Mouse (Mus musculus) heart, adult 2 months (tissue): ENCODE measurements around the gene 4930404H24Rik. TPM values are rescaled to one million over a fixed set of nuclear protein-coding genes. Genes with fewer than 3 reads are reported as not detected.

Source experiments
- DNase-seq, 2 experiments: peaks; one replicate each; pipeline ENCODE4 v3.0.0; 2021
- H3K27ac ChIP-seq: fragments of 200-600 bp; 2 replicates; pipeline ENCODE4 v1.8.1; 2022
- H3K27me3 ChIP-seq: fragments of 200-500 bp; 2 replicates; pipeline ENCODE4 v1.6.1; 2012; ENCODE audit warnings: mild to moderate bottlenecking, low read length, inconsistent platforms, mixed read lengths; ENCODE audit not compliant: control insufficient read depth, insufficient read depth
- H3K36me3 ChIP-seq: fragments of 200-500 bp; 2 replicates; pipeline ENCODE4 v1.6.1; 2012; ENCODE audit warnings: low read length, inconsistent platforms; ENCODE audit not compliant: control insufficient read depth, insufficient read depth
- H3K4me1 ChIP-seq: fragments of 200-500 bp; 2 replicates; pipeline ENCODE4 v1.6.1; 2011; ENCODE audit warnings: low read length; ENCODE audit not compliant: control insufficient read depth, insufficient read depth
- H3K4me3 ChIP-seq: fragments of 200-600 bp; 2 replicates; pipeline ENCODE4 v1.8.1; 2022
- H3K79me2 ChIP-seq: fragments of 200-500 bp; replicated peaks from 2 replicates; pipeline ENCODE4 v1.6.1; 2012; ENCODE audit warnings: mild to moderate bottlenecking, inconsistent platforms, low read length, moderate library complexity, mixed read lengths; ENCODE audit not compliant: control insufficient read depth, insufficient read depth
- H3K9ac ChIP-seq: fragments of 200-500 bp; 2 replicates; pipeline ENCODE4 v1.6.1; 2012; ENCODE audit warnings: low read depth, mild to moderate bottlenecking, control low read depth, inconsistent platforms, low read length, mixed read lengths
- CTCF ChIP-seq: fragments of 200-600 bp; IDR thresholded peaks from 2 replicates; pipeline ENCODE4 v1.8.1; 2022; ENCODE audit warnings: antibody characterized with exemption, mild to moderate bottlenecking, moderate library complexity
- EP300 ChIP-seq: fragments of 200-500 bp; IDR thresholded peaks from 2 replicates; pipeline ENCODE4 v1.6.1; 2011; ENCODE audit warnings: low read depth, low read length, control low read depth; ENCODE audit not compliant: insufficient read depth
- POLR2A ChIP-seq: fragments of 200-500 bp; IDR thresholded peaks from 2 replicates; pipeline ENCODE4 v1.6.1; 2011; ENCODE audit warnings: mild to moderate bottlenecking, low read depth, low read length, control low read depth; ENCODE audit not compliant: insufficient read depth
- WGBS: fragments of 180-500 bp; shearing (Covaris S2); methylation state at CpG from one replicate; pipeline ENCODE4 v1.1.7; 2018; 5-methylcytosine and 5-hydroxymethylcytosine counted together
- intact Hi-C: fragments of 180-260 bp; cut with DNase I; formaldehyde crosslinking; loops from one replicate; pipeline ENCODE4 v1.15.1; 2025
- long read RNA-seq: library from polyadenylated mRNA; stranded (forward); transcript quantifications from one replicate; pipeline ENCODE4 v2.0.0, GENCODE M21; 2021
- polyA plus RNA-seq: library from polyadenylated mRNA; depleted of rRNA; stranded (reverse); fragments of >200 nt; gene quantifications from 2 replicates; pipeline ENCODE4 v1.2.3, GENCODE M21; 2012; rRNA removed
- total RNA-seq, 2 experiments: library from RNA; stranded (reverse); gene quantifications; 2 replicates each; pipeline ENCODE4 v1.2.3; 2021

4930404H24Rik gene
- total RNA-seq = not detected
- polyA plus RNA-seq = not detected in 2 replicates
- long read RNA-seq = 0 reads

GRCm38 (mm10) chr2:153492573-153493392 lies at the start of gene 4930404H24Rik:
Gene 4930404H24Rik, plus strand, starts transcription at chr2:153492790.
- Histone ChIP-seq H3K4me1 (peaks cover 2% of the 10 kb centered on the region; the same call in 1 of the 2 replicates), H3K27ac (peak within 1 kb of the TSS; percentile 29; the same call in 1 of the 2 replicates), H3K4me3 (peak within 1 kb of the TSS; percentile 73), H3K36me3 (no peaks in the 10 kb centered on the region), H3K27me3 (no peaks in the 10 kb centered on the region), H3K9ac (peak within 1 kb of the TSS; percentile 61), H3K79me2 (no peaks in the 10 kb centered on the region)
- 2% methylated on average over 70 of the region's 83 CpGs for WGBS
- TF ChIP-seq EP300 (no peak), POLR2A (no peak), CTCF (no peak)
- intact Hi-C loops = loop anchor here (5.0 kb wide), 1 partner anchor 35 kb away; the partner anchor contains the start of gene Nol4l
- peak; percentile 78 to 80 for DNase-seq

GRCm38 (mm10) chr2:153443434-153444240 lies 49.0 kb upstream of the 4930404H24Rik start:
- peak; percentile 65 to 72 for DNase-seq
- 3% methylated on average over 59 of the region's 59 CpGs for WGBS
- Histone ChIP-seq H3K36me3 (no peaks in the 10 kb centered on the region), H3K27ac (peak overlapping the region; percentile 84), H3K27me3 (no peaks in the 10 kb centered on the region), H3K9ac (peak overlapping the region; percentile 91), H3K4me3 (peak overlapping the region; percentile 84), H3K79me2 (no peaks in the 10 kb centered on the region; the same call in 1 of the 2 replicates), H3K4me1 (peaks cover 8% of the 10 kb centered on the region)
- intact Hi-C loops = loop anchor here (1.0 to 5.0 kb wide), 3 partner anchors 19 to 201 kb away; partner anchors contain the start of genes Plagl2 and Pofut1
- no peak for TF ChIP-seq CTCF
- no peak for TF ChIP-seq EP300
- no peak for TF ChIP-seq POLR2A

DNA sequence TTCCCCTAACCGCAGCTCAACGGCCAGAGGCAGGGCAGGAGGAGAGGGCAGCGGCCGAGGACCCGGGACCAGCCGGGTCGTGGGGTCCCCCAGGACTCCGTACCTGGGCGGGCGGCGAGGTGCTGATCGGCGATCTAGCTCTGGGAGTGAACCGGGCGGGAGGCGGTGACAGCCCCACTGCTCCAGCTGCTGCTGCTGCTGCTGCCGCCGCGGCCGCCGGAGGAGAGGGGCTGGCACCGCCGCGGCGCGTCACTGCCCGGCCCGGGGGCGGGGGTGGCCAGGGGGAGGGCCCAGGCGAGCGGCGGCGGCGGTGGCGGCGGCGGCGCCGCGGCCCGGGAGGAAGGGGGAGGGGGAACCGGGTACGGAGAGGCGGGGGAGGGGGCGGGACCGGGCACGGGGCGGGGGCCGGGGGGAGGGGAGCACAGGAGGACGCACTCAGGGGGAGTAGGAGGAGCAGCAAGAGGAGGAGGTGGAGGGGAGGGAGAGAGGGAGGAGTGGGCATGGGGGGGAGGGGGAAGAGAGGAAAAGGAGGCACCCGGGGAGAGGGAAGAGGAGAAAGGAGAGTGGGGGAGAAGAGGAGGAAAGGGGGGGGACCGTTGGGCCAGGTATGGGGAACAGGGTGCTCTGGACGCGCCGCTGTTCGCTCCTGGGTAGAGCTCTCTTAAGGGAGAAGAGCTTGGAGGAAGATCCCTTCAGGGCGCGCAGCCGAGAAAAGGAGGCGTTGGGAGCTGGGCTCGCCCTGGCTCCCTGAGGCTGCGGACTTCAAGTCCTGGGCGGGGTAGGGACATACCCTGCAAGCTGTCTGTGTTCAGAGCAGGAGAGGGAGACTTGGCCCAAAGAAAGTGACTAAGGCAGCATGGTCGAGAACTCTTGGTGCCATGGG lies 48.1 kb upstream of the 4930404H24Rik start:
- H3K79me2 ChIP-seq = no peaks in the 10 kb centered on the region; the same call in 1 of the 2 replicates
- H3K4me3 ChIP-seq = peak overlapping the region; percentile 84
- DNase-seq = peak; percentile 83 to 84
- peak overlapping the region; percentile 84 for H3K27ac ChIP-seq
- intact Hi-C loops = loop anchor here (1.0 to 5.0 kb wide), 4 partner anchors 18 to 282 kb away; partner anchors contain the start of genes Plagl2, Pofut1 and Tm9sf4
- no peaks in the 10 kb centered on the region for H3K36me3 ChIP-seq
- peak overlapping the region; percentile 91 for H3K9ac ChIP-seq
- H3K27me3 ChIP-seq = no peaks in the 10 kb centered on the region
- TF ChIP-seq EP300 (no peak), POLR2A (peak; percentile 32; the same call in 1 of the 2 replicates), CTCF (no peak)
- H3K4me1 ChIP-seq = peaks cover 8% of the 10 kb centered on the region
- WGBS = 1% methylated on average over 50 of the region's 64 CpGs

- Histone ChIP-seq H3K9ac (peak overlapping the region; percentile 60), H3K27ac (peak overlapping the region; percentile 77), H3K36me3 (no peaks in the 10 kb centered on the region), H3K4me1 (peaks cover 8% of the 10 kb centered on the region), H3K27me3 (no peaks in the 10 kb centered on the region), H3K4me3 (peak overlapping the region; percentile 61), H3K79me2 (no peaks in the 10 kb centered on the region; the same call in 1 of the 2 replicates)
- WGBS = under 1% methylated on average over 58 of the region's 59 CpGs
- DNase-seq = peak; percentile 34 to 56
- intact Hi-C loops = loop anchor here (2.0 to 5.0 kb wide), 2 partner anchors 95 to 283 kb away; partner anchors contain the start of gene Tm9sf4
- TF ChIP-seq CTCF (no peak), EP300 (no peak), POLR2A (no peak)
Measured at GRCm38 (mm10) chr2:153445137-153446016, 47.2 kb upstream of the 4930404H24Rik start.
